Mouse (Mus musculus): ENCODE data around the gene Hdac4.

The Hdac4 gene

GRCm38 (mm10) chr1:92129751-92130150, 65.7 kb downstream of the Hdac4 start:
- no peak for DNase-seq

- peak in 1 of 2 experiments; percentile 18 for DNase-seq
Measured at GRCm38 (mm10) chr1:92127785-92128184, 67.7 kb downstream of the Hdac4 start.

GRCm38 (mm10) chr1:92127366-92127765, 68.1 kb downstream of the Hdac4 start:
- DNase-seq, result peak in 1 of 2 experiments; percentile 18

- DNase-seq, result no peak
Measured at GRCm38 (mm10) chr1:92124497-92125201, 70.8 kb downstream of the Hdac4 start.

- DNase-seq, result no peak
Measured at GRCm38 (mm10) chr1:92119303-92119702, 76.2 kb downstream of the Hdac4 start.

- no peak for DNase-seq
Measured at GRCm38 (mm10) chr1:92117597-92117996, 77.9 kb downstream of the Hdac4 start.

GRCm38 (mm10) chr1:92116169-92116568, 79.3 kb downstream of the Hdac4 start:
- DNase-seq, result no peak

- no peak for DNase-seq
Measured at GRCm38 (mm10) chr1:92114091-92114490, 81.4 kb downstream of the Hdac4 start.

- DNase-seq, result peak; percentile 26 to 54
Measured at GRCm38 (mm10) chr1:92113243-92114009, 82.1 kb downstream of the Hdac4 start.

- DNase-seq, result no peak
Measured at GRCm38 (mm10) chr1:92112591-92112990, 82.9 kb downstream of the Hdac4 start.

GRCm38 (mm10) chr1:92111551-92111950, 83.9 kb downstream of the Hdac4 start:
- no peak for DNase-seq

GRCm38 (mm10) chr1:92111026-92111425, 84.5 kb downstream of the Hdac4 start:
- no peak for DNase-seq

GRCm38 (mm10) chr1:92109221-92109620, 86.3 kb downstream of the Hdac4 start:
- DNase-seq, result no peak

- no peak for DNase-seq
Measured at GRCm38 (mm10) chr1:92108556-92108955, 86.9 kb downstream of the Hdac4 start.

GRCm38 (mm10) chr1:92107996-92108395, 87.5 kb downstream of the Hdac4 start:
- no peak for DNase-seq

GRCm38 (mm10) chr1:92107521-92107920, 88.0 kb downstream of the Hdac4 start:
- no peak for DNase-seq

GRCm38 (mm10) chr1:92106486-92107160, 88.9 kb downstream of the Hdac4 start:
- no peak for DNase-seq

GRCm38 (mm10) chr1:92104718-92105117, 90.8 kb downstream of the Hdac4 start:
- no peak for DNase-seq

- no peak for DNase-seq
Measured at GRCm38 (mm10) chr1:92103971-92104370, 91.5 kb downstream of the Hdac4 start.

- no peak for DNase-seq
Measured at GRCm38 (mm10) chr1:92103377-92103776, 92.1 kb downstream of the Hdac4 start.

- DNase-seq, result no peak
Measured at GRCm38 (mm10) chr1:92102825-92103224, 92.7 kb downstream of the Hdac4 start.

GRCm38 (mm10) chr1:92100371-92100891, 95.1 kb downstream of the Hdac4 start:
- DNase-seq, result peak; percentile 24 to 45

- DNase-seq, result no peak
Measured at GRCm38 (mm10) chr1:92099964-92100363, 95.5 kb downstream of the Hdac4 start.
